Mouse (Mus musculus): ENCODE results near the gene Rap1gds1.

The Rap1gds1 gene

DNA sequence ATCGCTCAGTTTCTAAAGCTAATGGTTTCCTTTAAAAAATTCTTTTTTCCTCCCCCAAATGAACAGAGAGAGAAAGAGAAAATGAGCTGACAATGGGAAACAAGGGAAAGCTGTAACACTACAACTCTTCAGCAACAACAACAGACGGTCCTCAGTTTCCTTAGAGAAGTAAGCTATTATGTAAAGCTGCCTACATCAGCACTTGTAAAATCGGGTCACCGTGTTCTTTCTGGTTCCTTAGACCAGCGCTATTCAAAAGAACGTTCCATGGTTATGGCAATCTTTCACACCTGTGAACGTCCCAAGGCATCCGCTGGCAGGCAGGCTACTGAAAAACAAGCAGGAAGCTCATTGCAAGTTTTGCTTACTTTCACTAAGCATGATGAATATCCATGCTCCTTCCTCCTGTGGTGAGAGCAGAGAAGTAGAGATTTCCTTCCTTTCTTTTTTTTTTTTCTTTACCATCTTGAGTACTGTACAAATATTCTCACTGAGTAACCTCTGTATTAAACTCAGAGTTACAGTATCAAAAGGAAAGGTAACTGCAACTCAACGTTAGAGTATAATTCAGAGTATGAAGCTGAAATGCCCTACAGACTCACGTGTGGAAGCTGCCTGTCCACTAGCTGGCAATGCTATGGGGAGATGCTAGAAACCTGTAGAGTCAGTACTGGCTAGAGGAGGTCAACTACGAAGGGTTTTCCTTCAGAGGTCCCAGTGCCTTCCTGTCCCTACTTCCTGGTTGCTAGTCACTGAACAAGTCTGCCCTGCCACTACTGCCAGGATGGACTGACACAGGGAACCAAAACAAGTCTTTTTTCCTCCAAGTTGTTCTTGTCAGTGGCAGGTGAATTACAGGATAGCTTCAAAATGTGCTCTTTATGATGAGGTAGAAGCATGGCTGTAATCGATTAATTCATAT, 26.0 kb downstream of the Rap1gds1 start:
- in situ Hi-C loops (cut with MboI) = no loop called here

DNA sequence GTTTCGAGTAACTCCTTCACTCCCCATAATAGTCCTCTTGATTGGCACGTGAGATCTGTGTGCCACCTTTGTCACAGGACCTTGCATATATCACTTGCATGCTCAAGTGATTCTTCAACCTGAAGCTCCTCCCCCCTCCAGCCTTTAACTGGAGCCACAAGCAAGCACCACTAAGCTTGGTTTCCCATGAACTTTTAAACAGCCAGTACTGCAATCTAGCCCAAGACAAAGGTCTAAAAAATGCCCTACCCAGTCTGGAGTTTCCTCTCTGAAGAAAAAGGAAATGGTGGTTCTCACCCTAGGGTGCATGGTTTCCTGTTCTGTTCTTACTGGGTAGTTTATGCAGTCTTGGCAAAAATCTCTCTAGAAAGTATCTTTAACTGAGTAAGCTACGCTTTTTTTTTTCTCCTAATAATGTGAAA, 32.6 kb downstream of the Rap1gds1 start:
- in situ Hi-C loops (cut with MboI) = no loop called here

DNA sequence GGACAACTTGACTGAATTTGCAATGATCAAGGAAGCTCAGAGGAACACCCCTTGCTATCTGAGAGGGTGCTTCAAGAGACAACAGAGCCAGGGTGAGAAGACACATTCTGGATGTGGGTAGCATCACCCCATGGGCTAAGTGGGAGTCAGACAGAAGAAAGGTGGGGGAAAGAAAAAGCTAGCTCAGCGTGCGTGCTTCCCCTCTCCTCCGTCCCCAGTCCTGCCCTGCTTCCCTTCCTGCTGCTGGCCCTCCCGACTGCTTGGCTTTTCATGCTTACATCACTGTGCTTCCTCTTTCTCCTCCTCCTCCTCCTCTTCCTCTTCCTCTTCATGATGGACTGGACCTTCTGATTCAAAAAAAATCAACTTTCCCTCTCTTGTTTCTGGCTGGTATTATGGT, 33.1 kb downstream of the Rap1gds1 start:
- in situ Hi-C loops (cut with MboI) = no loop called here

DNA sequence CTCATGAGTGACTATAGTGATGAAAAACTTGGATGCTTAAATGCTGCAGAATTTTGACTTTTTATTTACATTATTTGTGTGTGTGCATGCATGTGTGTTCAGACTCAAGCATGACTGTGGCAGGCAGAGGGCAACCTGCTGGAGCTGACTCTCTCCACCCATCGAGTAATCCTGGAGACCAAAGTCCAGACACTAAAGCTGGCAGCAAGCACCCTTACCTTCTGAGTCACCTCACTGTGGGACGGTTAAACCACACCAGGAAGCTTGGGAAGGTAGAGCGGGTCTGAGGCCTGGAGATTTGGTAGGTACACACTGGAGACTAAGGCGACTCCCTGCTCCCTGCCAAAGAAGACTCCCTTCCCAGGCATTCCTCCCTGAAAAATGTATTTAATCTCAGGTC, 38.0 kb downstream of the Rap1gds1 start:
- in situ Hi-C loops (cut with MboI) = no loop called here

DNA sequence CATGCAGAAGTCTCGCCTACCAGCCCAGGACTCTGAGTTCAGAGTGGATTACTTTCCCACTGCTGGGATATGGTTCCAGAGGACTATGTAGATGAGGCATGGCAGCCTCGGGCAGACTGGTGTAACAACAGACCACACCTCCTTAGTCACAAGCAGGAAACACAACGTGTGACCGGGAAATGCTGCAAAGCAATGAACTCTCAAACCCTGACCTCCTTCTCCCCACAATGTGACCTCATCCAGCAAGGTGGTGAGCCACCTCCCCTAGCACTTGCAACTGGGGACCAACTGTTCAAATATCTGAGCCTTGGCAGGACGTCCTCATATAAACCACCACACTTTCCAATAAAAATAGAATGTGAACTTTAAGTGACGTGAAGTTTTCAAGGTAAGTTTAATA, 41.8 kb downstream of the Rap1gds1 start:
- in situ Hi-C loops (cut with MboI) = no loop called here

DNA sequence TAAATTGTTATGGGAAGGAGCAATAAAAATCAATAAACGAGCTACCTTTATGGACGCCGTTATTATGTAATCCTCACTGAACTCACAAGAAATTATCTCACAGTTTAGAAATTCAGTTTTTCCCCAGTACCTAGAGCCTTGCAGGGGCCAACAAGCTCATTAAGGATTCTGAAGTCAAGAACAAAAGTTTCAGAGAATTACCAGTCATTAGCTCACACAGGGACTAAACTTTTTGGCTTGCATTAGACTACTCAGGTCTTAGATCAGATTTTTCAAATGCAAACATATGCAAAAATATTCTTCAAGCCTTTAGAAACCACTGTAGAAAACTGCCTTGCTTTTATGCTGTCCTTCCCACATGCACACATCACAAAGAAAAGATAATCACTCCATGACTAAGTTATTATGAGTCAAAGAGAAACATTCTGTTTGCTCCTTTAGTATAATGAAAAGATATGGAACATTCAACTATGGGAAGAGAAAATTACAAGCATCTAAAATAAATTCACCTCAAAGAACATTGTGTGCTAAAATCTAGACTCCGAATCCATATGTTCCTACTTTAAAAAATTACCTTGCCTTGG, 44.3 kb downstream of the Rap1gds1 start:
- in situ Hi-C loops (cut with MboI) = no loop called here

DNA sequence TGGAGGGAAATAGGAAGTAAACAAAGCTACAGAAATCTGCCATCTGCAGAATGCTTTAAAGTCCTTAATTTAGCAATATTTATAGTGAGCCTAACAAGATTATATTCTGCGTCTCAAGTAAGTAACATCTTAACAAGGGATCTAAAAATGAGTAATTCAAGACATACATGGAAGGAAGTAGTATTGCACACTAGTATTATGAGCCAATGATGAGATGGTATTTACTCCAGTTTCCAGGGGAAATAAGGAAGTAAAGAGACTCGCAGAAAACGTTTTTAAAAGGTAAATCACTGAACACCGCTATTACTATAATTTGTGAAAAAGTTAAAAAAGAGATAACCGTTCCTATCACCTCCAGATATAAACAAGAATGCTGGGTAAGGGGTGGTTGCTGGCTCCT, 49.9 kb downstream of the Rap1gds1 start:
- in situ Hi-C loops (cut with MboI) = no loop called here

DNA sequence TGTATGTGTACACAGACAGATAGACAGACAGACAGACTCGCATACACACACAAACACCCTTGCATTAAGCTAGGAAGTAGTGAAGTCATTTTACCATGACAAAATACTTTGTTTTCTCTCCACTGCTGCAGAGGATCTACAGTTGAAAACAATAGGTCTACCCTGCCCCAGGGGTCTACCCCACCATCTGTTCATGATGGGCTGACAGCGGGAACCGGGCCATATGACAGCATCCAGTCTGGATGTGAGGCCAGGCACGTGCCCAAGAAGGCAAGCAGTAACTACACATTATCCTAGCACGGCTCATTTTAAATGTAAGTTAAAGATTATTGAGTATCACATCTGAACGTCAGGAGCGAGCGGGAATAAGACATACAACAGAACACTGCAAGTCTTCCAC, 51.4 kb downstream of the Rap1gds1 start:
- in situ Hi-C loops (cut with MboI) = no loop called here

DNA sequence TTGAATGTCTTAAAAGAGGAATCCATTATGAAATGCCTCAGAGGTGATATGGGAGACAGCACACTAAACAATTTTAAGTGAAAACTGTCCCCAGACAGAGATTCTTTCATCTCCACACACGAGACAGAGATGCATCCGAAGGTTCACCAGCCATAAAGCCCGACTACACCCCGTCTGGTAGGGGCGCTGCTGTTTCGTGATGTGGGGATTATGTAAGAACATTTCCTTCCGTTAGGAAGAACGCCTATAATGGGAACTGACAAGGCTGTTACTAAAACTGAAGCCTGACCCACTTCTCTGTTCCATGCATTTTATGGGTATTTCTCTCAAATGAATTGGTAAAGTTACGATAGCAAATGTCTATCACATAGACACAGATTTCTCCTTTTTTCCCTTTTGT, 62.6 kb downstream of the Rap1gds1 start:
- in situ Hi-C loops (cut with MboI) = no loop called here

DNA sequence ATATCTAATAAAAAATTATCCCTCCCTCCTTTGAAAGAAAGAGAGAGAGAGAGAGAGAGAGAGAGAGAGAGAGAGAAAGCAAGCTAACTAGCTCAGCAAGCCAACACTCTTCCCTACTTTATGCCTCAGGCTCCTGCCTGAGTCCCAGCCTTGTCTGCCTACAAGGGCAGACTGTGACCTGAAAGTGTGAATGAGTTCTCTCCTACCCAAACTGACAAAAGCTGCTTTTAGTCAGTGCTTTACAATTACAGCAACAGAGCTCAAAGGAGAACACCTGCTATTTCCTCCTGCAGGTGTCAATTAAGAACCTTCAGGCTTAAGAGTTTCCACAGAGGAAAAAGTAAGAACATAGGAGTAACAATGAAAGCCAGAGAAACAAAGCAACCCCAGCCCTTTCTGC, 69.3 kb downstream of the Rap1gds1 start:
- in situ Hi-C loops (cut with MboI) = no loop called here

DNA sequence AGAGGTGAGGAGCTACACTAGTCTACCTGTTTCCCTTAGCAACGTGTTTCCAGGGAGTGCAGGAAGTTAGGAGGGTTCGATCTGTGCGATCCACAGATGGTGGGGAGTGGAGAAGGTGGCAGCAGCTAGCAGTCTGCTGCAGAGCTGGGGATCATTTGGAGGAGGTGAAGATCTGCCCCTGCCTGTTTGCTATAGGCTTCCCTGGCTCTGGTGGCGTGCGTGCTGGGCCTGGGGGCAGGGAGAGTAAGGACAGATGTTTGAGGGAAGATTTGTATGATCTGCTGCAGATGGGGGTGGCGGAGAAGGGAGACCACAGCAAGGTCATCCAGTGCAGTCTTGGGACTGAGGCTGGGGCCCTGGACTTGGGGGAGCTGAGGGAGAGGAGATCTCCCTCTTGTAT, 72.2 kb downstream of the Rap1gds1 start:
- in situ Hi-C loops (cut with MboI) = no loop called here

DNA sequence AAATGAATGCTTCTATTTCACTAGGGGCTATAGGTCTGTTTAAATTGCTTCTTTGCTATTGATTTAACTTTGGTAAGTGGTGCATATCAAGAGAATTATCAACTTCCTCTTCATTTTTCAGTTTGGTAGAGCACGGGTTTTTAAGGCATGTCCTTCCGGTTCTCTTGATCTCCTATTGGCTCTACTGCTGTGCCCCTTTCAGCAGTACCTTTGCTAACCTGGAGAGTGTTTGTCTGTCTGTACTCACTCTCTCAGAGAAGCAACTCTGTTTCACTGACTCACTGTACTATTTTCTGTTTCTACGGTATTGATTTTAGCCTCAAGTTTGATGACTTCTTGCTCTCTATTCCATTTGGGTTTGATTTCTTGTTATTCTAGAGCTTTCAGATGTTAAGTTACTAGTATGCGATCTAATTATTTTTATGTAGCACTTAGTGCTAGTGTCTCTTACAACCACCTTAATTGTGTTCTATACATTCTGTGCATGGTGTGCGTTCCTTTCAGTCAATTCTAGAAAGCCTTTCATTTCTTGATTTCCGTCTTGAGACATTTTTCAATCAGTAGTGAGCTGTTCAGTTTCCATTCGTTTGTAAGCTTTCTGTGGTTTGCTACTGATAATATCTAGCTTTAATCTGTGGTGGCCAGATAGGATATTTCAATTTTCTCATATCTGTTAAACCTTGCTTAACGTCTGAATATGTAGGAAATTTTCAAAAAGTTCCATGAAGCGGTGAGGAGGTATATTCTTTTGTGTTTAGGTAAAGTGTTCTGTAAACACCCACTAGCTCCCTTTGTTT, 74.7 kb downstream of the Rap1gds1 start:
- in situ Hi-C loops (cut with MboI) = no loop called here

DNA sequence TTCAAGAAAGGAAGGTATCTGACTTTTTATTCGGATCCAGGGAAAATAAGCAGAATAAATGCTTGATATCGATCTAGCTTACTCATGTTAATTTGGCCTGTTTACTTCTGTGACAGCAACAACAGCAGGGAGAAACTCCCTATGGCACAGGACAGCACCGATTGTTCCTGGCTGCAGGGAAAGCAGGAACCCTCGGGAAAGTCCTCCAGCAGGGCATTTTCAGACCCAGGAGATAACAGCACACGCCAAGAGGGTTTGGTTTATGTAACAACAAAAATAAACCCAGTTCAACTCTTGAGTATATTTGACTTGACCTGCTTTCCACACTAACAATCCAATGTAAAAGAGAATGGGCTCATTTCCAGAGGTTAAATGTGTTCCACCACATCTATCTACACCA, 81.5 kb downstream of the Rap1gds1 start:
- in situ Hi-C loops (cut with MboI) = no loop called here

DNA sequence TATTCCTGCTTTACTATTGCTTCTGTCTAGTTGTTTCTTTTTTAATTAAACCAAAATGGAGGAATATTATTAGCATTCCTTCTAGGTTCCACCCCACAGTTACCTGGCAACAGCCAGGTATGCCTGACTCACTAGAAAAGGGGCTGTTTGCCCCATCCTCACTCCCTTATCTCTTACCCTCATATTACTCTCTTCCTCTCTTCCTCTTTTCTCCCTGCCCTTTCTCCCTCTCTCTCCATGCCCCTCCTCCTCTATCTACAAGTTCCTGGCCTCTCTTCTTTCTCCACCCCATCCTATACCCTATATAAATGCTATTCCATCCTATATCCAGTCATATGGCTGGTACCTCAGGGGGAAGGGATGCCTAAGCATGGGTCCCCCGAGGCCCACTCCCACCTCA, 83.6 kb downstream of the Rap1gds1 start:
- in situ Hi-C loops (cut with MboI) = no loop called here

DNA sequence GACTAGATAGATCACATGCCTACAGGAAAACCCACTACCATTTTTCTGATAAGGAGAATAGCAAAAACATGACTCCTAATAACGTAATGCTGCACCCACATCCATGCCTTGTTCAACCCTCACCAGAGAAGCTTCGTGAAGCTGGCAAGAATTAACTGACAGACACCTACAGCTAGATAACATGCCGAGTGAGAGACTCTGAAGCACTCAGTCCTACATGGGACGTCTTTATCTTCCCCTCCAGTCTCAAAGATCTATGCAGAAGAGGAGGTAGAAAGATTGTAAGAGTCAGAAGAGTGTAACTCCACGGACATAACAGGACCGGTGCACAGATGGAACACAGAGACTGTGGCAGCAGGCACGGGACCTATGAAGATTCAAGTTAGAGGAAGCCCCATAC, 85.9 kb downstream of the Rap1gds1 start:
- in situ Hi-C loops (cut with MboI) = no loop called here

DNA sequence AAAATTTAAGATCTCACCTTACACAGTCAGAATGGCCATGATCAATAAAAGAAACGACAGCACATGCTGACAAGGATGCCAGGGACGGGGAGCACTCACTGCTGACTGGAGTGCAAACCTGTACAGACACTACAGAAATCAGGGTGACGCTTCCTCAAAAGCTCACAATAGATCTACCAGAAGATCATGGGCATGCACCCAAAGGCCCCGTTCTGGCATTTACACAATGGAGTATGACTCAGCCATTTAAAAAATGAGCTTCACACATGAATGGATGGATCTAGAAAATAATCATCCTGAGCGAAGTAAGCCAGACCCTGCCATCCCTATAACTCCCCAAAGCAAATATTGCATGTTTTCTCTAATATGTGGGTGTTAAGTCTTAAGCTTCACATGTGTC, 87.0 kb downstream of the Rap1gds1 start:
- in situ Hi-C loops (cut with MboI) = no loop called here

DNA sequence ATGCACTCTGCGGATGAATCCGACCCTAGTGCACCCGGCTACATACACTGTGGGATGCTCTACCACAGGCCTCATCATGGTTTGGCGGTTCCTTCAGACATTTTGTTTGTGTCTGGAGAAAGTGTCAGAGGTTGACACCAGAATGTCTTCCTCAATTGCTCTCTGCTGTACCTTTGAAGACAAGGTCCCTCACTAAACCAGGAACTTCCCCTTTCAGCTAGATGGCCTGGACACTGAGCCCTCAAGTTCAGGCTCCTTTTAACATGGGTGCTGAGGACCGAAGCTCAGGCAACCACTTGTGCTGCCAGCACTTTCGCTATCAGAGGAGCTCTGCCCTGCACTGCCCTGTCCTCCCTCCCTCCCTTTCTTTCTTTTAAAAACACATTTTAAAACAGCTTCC, 92.8 kb downstream of the Rap1gds1 start:
- in situ Hi-C loops (cut with MboI) = no loop called here

DNA sequence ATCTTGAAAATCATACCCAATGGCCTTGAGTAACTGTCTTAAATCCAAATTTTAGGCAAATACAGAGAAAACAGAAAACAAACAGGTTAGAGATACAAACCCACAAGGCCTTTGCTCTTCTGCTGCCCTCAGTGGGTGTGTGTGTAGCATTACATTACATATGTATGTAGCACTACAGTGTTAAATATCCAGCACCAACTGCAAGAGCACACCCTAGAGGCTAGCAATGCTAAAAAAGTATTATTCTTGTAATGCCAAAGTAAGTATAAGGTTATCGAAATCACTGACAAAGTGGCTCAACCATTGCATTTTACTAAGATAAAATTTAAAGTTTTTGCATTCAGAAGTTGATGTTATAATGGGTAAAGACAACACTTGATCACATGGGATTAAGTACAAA, 97.6 kb downstream of the Rap1gds1 start:
- in situ Hi-C loops (cut with MboI) = no loop called here

DNA sequence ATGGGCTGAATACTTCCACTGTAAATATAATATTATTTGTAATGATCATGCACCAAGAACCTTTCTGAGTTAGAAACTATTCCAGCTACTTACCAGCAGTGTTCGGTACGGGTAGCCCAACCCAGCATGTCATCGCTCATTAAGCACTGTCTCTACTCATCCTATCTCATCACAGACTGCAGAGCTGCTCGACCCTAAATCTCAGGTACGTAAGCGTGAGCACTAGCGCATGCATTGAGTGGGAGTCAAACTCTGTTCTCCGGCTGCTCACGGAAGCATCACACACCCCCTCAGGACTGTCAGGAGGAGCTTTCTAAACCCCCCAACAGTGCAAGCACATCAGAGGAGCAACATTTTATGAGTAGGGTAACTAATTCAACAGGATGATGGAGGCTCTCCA, 107.4 kb downstream of the Rap1gds1 start:
- in situ Hi-C loops (cut with MboI) = no loop called here

DNA sequence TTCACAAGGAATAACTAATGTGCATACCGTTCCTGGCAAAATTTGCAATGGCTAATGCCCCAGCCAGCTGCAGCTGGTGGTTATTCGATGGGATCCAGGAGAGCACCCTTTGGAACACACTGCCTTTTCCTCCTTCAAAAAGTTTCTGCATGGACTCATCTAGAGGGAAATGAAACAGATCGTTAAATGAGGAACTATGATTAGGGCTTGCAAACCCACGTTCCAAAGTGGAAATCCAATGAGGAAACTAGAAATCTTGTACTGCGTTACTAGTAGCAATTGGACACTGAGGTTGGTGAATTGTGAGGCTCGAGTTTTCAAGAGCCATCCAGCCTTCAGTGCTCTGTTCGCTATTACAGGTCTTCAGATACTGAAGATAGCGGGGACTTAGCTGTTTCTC, 116.5 kb downstream of the Rap1gds1 start:
- in situ Hi-C loops (cut with MboI) = no loop called here

DNA sequence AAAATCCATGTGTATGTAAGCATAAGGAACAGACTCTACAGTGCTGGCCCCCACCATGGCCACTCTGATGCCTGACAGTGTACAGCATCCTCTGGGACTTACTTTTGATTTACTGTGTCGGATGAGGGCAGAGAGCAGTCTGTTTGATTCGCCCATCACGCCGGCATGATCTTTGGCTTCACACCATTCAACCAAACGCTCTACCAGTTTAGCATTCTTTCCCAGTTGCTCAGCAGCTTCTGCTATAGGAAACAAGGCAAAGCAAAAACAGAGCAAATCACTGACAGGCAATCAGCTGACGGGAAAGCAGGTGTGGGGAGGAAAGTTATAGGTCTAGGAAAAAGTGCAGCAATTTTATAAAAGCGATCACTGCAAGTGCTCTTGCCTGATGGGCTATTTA, 119.8 kb downstream of the Rap1gds1 start:
- in situ Hi-C loops (cut with MboI) = no loop called here

DNA sequence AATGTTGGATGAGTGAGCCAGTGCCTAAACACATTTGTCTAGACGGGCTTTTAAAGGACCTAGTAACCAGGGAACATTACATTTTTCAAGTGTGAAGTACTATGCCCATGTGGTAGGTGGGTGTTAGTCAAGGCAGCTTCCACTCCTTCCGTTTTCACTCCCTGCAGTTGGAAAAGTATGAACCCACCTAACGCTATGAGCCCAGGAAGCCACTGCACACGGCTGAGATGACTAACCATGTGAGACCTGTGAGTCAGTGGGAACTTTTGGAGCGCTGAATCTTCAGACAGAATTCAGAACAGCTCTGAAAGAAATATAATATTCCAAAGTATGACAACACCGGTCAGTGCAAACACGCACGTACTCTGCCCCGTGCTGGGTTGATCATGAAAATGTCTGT, 125.9 kb downstream of the Rap1gds1 start:
- in situ Hi-C loops (cut with MboI) = no loop called here

DNA sequence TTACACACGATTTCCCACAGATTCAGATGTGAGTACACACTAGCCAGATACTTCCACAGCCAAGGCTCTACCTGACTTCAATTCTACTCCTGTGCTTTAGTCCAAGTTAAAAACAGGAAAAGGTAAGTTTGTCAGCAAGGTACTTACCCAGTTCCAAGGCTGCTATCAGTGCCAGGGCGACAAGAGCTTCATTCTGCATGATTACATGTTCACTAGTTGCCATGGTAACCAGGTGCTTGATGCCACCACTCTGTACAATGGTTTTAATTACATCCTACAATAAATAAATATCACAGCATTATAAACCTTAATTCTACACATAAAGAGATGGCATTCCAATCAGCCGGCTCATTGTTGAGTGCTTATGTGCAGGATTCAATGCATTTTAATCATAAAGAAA, 129.5 kb downstream of the Rap1gds1 start:
- in situ Hi-C loops (cut with MboI) = no loop called here
